Mouse (Mus musculus): ENCODE results near the gene Prcd.

- TF ChIP-seq CTCF (IDR thresholded peaks at IDR 0.05; ENCODE audit: low read depth) (no peak), EP300 (IDR thresholded peaks at IDR 0.05; ENCODE audit: low read depth) (no peak)
Observed at GRCm38 (mm10) chr11:116609965-116610630, 43.2 kb upstream of the Prcd start.
